Mouse (Mus musculus): ENCODE data around the gene B4galnt3.

DNA sequence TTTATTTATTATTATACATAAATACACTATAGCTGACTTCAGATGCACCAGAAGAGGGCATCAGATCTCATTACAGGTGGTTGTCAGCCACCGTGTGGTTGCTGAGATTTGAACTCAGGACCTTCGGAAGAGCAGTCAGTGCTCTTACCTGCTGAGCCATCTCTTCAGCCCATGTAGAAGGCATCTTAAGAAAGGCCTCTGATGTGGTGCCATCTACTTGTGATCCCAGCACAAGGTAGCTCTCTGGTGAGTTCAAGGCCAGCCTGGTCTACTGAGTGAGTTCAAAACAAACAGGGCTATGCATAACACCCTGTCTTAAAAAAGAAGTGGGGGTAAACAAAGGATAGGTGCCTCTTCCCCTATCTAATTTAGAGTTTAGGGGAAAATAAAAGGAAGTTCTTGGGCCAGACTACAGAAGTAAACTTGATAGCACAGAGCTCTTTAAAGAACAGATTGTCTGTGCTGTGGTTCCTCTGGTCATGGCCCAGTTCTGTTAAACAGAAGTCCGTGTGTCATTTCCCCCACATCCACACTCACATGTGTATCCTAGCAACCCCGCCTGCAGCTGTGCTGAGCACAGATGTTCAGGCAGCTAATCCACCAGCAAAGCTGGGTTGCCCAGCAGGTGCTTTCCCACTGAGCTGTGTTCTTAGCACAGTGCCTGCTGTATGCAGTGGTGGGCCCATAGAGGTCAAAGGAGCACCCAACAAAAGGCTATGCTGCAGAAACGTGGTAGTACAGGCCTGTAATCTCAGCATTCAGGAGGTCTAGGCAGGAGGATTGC is 139.6 kb downstream of the B4galnt3 start:
- TF ChIP-seq CTCF (IDR thresholded peaks at IDR 0.05; ENCODE audit: borderline replicate concordance, insufficient read depth, low read depth, low read length) = no peak
- no peak for TF ChIP-seq POLR2A (IDR thresholded peaks at IDR 0.05; ENCODE audit: borderline replicate concordance, insufficient read depth, low read length)

Measured in cerebellum, adult 2 months (tissue).